Mouse (Mus musculus): Measurements from ENCODE around the gene Meis3. TPM values are rescaled to one million over a fixed set of nuclear protein-coding genes. Genes with fewer than 3 reads are reported as not detected.

Gene Meis3
- 30.8 and 31.8 TPM in 2 replicates for polyA plus RNA-seq (2015; fragmentation: Nextera tagmentation; extraction: Ambion mirVana)

DNA sequence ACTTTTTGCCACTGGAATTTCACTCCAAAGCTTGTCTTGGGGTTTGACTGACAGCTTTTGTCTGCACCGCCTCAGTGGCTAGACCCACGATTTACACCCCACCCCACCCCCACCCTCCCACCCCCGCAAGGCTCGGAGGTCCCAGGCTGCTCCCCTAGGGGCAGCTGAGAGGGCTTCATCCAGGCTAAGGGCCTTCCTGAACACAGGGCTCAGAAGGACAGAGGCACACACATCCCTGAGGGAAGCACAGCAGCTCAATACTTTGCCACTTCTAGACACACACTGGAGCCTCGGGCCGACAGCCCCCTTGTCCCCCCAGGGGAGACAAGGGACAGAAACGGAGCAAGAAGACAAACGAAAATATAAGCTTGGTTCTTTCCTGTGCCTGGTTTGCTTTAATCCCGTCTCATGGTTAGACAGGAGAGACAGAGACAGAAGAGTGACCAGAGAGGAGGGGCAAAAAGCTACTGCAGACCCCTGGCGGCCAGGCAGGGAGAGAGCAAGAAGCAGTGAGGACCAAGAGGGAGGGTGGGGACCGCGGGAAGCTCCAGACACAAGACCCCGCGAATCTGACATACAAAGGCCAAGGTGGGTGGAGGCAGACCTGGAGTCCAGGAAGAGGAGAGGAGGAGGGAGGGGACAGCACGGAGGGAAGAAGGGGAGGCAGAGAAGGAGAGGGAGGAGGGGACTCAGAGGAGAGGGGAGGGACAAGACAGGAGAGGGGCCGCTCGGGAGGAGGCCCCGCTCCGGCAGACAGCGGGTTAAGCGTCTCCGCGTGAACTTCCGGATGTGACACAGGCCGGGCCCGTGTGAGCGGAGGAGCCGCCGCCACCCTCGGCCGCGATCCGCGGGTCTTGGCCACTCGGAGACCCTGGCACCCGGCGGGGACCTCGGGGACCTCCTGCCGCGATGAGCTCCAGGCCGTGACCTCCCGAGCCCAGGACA, at the start of gene Meis3:
Meis3 (plus strand) TSS at position 494 of the 945 bp plus-strand sequence.
- WGBS = 1% methylated on average over 42 of the region's 42 CpGs
- H3K9me3 ChIP-seq = no peaks in the 10 kb centered on the region
- peak within 1 kb of the TSS; percentile 73 for H3K9ac ChIP-seq
- peak within 1 kb of the TSS; percentile 62 for H3K27ac ChIP-seq
- no peaks in the 10 kb centered on the region for H3K27me3 ChIP-seq (replicated peaks)
- H3K4me1 ChIP-seq (replicated peaks) = peaks cover 16% of the 10 kb centered on the region
- peaks cover 9% of the 10 kb centered on the region for H3K36me3 ChIP-seq
- peak within 1 kb of the TSS; percentile 75 for H3K4me3 ChIP-seq (replicated peaks)
- ATAC-seq = peak; percentile 91
- H3K4me2 ChIP-seq (replicated peaks) = peak within 1 kb of the TSS; percentile 84

- H3K27me3 ChIP-seq (replicated peaks) = no peaks in the 10 kb centered on the region
- no peak for ATAC-seq
- H3K9ac ChIP-seq = no peak overlapping the region
- WGBS = 80% methylated on average over 9 of the region's 9 CpGs
- no peak overlapping the region for H3K4me2 ChIP-seq (replicated peaks)
- no peak overlapping the region for H3K27ac ChIP-seq
- peaks cover 14% of the 10 kb centered on the region for H3K4me1 ChIP-seq (replicated peaks)
- no peak overlapping the region for H3K4me3 ChIP-seq (replicated peaks)
- H3K36me3 ChIP-seq = peaks cover 10% of the 10 kb centered on the region
- no peaks in the 10 kb centered on the region for H3K9me3 ChIP-seq
These were observed 49.1 kb upstream of the Meis3 start for GRCm38 (mm10) chr7:16125829-16126228.

DNA sequence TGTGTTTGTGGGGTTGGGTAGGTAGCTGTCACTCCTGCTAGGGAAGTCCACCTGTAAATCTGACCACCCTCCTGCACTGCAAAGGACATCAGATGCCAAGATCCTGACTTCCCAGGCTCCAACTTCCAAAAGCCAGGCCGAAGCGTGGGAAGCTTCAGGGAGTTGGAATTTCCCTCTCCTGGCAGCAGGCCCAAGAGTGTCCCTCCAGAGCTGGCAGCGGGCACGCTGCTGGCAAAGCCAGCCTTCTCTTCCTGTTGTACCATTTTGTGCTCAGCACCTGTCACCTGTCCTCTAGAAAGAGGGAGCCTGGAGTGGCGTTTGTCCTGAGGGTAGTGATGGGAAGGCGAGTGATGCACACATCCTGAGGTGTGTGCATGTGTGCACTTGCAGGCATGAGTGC, 46.5 kb upstream of the Meis3 start:
- peaks cover 25% of the 10 kb centered on the region for H3K4me1 ChIP-seq (replicated peaks)
- no peak for ATAC-seq
- no peaks in the 10 kb centered on the region for H3K27me3 ChIP-seq (replicated peaks)
- no peak overlapping the region for H3K9ac ChIP-seq
- no peaks in the 10 kb centered on the region for H3K9me3 ChIP-seq
- no peak overlapping the region for H3K27ac ChIP-seq
- H3K36me3 ChIP-seq = peaks cover 10% of the 10 kb centered on the region
- H3K4me2 ChIP-seq (replicated peaks) = no peak overlapping the region
- no peak overlapping the region for H3K4me3 ChIP-seq (replicated peaks)
- 79% methylated on average over 6 of the region's 6 CpGs for WGBS

DNA sequence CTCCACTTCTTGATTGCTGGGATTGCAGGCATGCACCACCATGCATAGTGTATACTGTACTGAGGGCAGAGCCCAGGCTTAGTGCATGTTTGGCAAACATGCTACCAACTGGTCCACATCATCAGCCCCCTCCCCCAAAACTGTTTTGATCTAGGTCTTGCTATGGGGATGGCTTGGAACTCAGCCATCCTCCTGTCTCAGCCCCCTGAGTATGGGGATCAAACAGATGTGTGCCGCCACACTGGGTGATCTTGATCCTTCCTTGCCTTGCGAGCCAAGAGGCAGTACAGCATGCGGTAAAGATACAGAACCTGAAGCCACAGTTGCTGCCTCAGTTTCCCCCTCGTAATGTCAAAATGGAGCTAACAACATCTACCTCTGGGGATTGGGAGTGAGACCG, 46.0 kb upstream of the Meis3 start:
- peaks cover 25% of the 10 kb centered on the region for H3K4me1 ChIP-seq (replicated peaks)
- H3K4me2 ChIP-seq (replicated peaks) = peak overlapping the region; percentile 86

DNA sequence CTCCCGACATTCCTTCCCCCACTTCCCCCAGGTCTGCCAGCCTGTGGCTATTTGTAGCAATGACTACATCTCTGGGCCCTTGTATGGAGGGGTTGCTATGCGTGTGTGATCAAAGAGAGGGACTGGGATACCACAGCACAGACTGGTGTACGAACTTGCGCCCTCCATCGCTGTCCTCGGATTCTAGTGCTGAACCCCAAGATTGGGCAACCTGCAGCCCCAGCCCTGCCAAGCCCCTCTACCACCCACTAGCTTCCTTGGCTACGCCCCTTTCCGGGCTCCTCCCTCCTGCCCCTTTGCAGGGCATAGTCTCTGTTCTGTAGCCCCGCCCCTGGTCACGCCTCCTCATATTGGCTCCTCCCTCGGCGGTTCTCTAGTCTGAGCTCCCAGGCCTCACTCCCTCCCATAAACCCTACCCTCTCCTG, 45.5 kb upstream of the Meis3 start, which contains the start of gene Slc8a2:
Slc8a2 (plus strand) TSS at position 406 of the 425 bp plus-strand sequence.
- WGBS = 4% methylated on average over 10 of the region's 12 CpGs
- ATAC-seq = peak; percentile 89
- Histone ChIP-seq H3K27ac (peak within 1 kb of the TSS; percentile 72), H3K4me2 (replicated peaks) (peak within 1 kb of the TSS; percentile 86), H3K4me1 (replicated peaks) (peaks cover 25% of the 10 kb centered on the region), H3K9ac (peak within 1 kb of the TSS; percentile 55), H3K9me3 (no peaks in the 10 kb centered on the region), H3K4me3 (replicated peaks) (peak within 1 kb of the TSS; percentile 51), H3K27me3 (replicated peaks) (no peaks in the 10 kb centered on the region), H3K36me3 (peaks cover 10% of the 10 kb centered on the region)

More for the DNA sequence above, 46.0 kb upstream of the Meis3 start:
- no peak overlapping the region for H3K27ac ChIP-seq
- 0 out of 2 replicates have a peak overlapping the region, but pooled peaks have one; percentile 51 for H3K4me3 ChIP-seq (replicated peaks)
- no peaks in the 10 kb centered on the region for H3K27me3 ChIP-seq (replicated peaks)
- peaks cover 10% of the 10 kb centered on the region for H3K36me3 ChIP-seq
- H3K9me3 ChIP-seq = no peaks in the 10 kb centered on the region
- no peak overlapping the region for H3K9ac ChIP-seq
- WGBS = 63% methylated on average over 5 of the region's 5 CpGs
- ATAC-seq = no peak

DNA sequence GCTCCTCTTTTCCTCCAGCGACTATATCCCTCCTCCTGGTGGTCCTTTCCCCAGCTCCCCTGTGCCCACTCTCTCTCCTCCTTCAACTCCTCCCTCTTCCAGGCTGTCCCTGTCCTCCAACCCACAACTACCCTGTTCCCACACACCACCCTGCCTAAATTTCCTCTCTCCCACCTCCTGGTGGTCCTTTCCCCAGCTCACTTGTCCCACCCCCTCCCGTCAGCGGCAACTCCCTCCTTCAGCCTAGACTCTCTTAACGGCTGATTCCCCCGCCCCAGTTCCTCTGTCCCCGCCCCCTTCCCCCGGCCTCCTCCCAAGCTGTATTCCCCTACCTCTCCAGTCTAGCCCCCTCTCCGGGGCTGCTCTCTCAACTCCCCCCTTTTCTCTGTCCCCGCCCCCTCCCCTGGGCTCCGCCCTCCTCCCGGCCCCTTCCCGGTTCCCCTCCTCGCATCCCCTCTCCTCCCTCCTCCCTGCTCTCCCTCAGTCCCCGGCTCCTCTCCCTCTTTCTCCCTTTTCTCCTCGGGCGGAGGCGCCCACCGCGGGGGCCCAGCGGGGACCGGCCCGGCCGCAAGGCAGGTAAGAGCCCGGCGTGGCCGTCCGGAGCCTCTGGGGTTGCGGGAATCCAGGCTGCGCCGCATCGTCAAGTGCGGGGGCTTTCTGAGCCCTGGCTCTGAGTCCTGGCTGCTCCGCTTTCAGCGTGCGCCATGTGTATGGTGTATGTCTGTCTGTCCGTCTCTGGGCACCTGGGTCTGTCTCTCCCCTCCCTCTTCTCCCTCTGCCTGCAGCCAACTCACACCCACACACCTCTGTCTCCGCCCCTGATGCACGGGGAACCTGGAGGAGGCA, 44.8 kb upstream of the Meis3 start:
- 3% methylated on average over 34 of the region's 38 CpGs for WGBS
- Histone ChIP-seq H3K4me2 (replicated peaks) (peak overlapping the region; percentile 86), H3K36me3 (peaks cover 9% of the 10 kb centered on the region), H3K27me3 (replicated peaks) (no peaks in the 10 kb centered on the region), H3K9me3 (no peaks in the 10 kb centered on the region), H3K4me1 (replicated peaks) (peaks cover 25% of the 10 kb centered on the region), H3K4me3 (replicated peaks) (peak overlapping the region; percentile 51), H3K9ac (peak overlapping the region; percentile 55), H3K27ac (peak overlapping the region; percentile 72)
- peak; percentile 83 for ATAC-seq

DNA sequence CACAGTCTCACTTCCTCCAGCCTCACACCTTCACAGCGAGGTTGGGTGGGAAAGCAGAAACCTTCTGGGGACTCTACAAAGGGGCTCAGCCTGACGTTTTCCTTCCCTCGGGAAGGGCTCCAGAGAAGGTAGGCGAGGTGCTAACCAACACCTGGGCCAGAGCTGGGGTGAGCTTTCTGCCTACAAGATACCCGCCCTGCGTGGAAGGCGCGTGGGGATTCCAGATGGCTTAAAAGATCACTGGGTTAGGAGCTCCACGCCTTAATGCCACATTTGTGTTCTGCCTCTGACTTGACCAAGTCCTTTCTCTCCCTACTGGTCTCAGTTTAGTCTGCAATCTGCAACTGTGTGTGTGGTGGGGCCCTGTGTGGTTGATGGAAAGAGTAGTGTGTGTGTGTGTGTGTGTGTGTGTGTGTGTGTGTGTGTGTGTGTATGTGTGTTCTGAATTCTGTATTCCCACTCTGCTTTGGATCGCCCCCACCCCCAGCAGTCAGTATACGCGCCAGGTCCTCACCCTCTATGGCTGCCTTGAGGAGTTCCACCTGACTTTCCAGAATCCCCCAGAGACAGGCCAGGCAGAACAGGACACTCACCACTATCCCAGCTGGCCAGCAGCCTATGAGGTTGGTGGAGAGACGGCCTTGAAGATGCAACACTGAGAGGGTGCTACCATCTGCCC, 43.8 kb upstream of the Meis3 start:
- WGBS = 26% methylated on average over 13 of the region's 13 CpGs
- Histone ChIP-seq H3K36me3 (no peaks in the 10 kb centered on the region), H3K9ac (no peak overlapping the region), H3K4me3 (replicated peaks) (peak overlapping the region; percentile 51), H3K4me2 (replicated peaks) (peak overlapping the region; percentile 86), H3K27me3 (replicated peaks) (no peaks in the 10 kb centered on the region), H3K4me1 (replicated peaks) (peaks cover 25% of the 10 kb centered on the region), H3K9me3 (no peaks in the 10 kb centered on the region), H3K27ac (no peak overlapping the region)
- ATAC-seq = no peak

DNA sequence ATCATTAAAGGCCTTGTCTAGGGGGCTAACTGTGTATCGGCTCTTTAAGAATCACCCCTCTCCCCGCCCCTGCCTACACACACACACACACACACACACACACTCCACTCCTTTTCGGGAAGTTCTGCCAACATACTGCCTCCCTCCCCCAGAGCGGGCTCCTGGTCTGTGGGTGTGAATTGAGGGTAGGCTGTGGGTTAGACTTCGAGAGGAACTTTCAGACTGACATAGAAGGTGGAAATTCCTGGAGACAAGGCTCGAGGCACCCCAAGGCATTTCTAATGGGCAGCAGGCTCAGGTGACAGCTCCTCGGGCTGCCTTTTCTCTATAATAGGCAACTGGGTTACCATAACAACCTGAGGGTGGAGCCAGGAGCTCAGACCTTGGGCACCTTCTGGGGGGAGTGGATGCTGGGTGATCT, 42.7 kb upstream of the Meis3 start:
- Histone ChIP-seq H3K4me1 (replicated peaks) (peaks cover 25% of the 10 kb centered on the region), H3K4me2 (replicated peaks) (peak overlapping the region; percentile 3; the same call in 1 of the 2 replicates), H3K36me3 (no peaks in the 10 kb centered on the region), H3K27me3 (replicated peaks) (no peaks in the 10 kb centered on the region), H3K9ac (no peak overlapping the region), H3K4me3 (replicated peaks) (no peak overlapping the region), H3K9me3 (no peaks in the 10 kb centered on the region), H3K27ac (no peak overlapping the region)
- WGBS = 10% methylated on average over 7 of the region's 7 CpGs
- ATAC-seq = no peak

GRCm38 (mm10) chr7:16132926-16133325, 42.0 kb upstream of the Meis3 start:
- H3K27ac ChIP-seq = no peak overlapping the region
- ATAC-seq = no peak
- WGBS = 63% methylated on average over 3 of the region's 3 CpGs
- H3K4me2 ChIP-seq (replicated peaks) = no peak overlapping the region
- H3K9ac ChIP-seq = no peak overlapping the region
- no peaks in the 10 kb centered on the region for H3K36me3 ChIP-seq
- H3K9me3 ChIP-seq = no peaks in the 10 kb centered on the region
- no peaks in the 10 kb centered on the region for H3K27me3 ChIP-seq (replicated peaks)
- H3K4me3 ChIP-seq (replicated peaks) = no peak overlapping the region
- H3K4me1 ChIP-seq (replicated peaks) = peaks cover 25% of the 10 kb centered on the region

GRCm38 (mm10) chr7:16133691-16134090, 41.2 kb upstream of the Meis3 start:
- H3K27ac ChIP-seq = no peak overlapping the region
- WGBS = 92% methylated on average over 9 of the region's 9 CpGs
- H3K9ac ChIP-seq = no peak overlapping the region
- no peak for ATAC-seq
- H3K4me2 ChIP-seq (replicated peaks) = no peak overlapping the region
- H3K27me3 ChIP-seq (replicated peaks) = no peaks in the 10 kb centered on the region
- H3K4me1 ChIP-seq (replicated peaks) = peaks cover 25% of the 10 kb centered on the region
- H3K36me3 ChIP-seq = no peaks in the 10 kb centered on the region
- H3K9me3 ChIP-seq = no peaks in the 10 kb centered on the region
- H3K4me3 ChIP-seq (replicated peaks) = no peak overlapping the region

DNA sequence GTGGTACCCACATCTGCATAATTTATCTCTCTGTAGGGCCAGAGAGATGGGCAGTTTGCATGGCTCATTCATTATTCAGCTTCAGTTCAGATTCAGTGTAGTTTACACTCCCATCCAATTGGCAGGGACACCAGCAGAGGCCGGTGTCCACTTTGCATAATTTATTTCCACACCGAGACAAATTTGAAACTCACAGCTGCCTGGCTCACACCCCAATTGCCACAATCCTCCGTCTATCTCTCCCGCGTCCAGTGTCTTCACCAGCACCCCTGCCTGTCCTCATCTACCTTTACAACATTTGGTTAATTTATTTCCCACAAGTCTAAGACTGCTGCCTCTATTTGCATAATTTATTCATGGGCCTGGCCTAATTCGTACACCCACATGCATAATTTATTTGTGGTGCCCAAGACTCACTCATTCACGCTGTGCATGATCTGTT, 39.9 kb upstream of the Meis3 start:
- H3K4me2 ChIP-seq (replicated peaks) = no peak overlapping the region
- H3K4me1 ChIP-seq (replicated peaks) = peaks cover 16% of the 10 kb centered on the region
- WGBS = 73% methylated on average over 7 of the region's 7 CpGs
- no peak overlapping the region for H3K9ac ChIP-seq
- H3K36me3 ChIP-seq = no peaks in the 10 kb centered on the region
- ATAC-seq = no peak
- H3K9me3 ChIP-seq = no peaks in the 10 kb centered on the region
- no peak overlapping the region for H3K27ac ChIP-seq
- H3K27me3 ChIP-seq (replicated peaks) = no peaks in the 10 kb centered on the region
- no peak overlapping the region for H3K4me3 ChIP-seq (replicated peaks)
